Mouse (Mus musculus): ENCODE results near the gene Pde2a. TPM values are rescaled to one million over a fixed set of nuclear protein-coding genes. Genes with fewer than 3 reads are reported as not detected.

Pde2a gene
- total and polyA plus RNA-seq, 3 experiments = 0.08 to 0.40 TPM; not detected in 1

DNA sequence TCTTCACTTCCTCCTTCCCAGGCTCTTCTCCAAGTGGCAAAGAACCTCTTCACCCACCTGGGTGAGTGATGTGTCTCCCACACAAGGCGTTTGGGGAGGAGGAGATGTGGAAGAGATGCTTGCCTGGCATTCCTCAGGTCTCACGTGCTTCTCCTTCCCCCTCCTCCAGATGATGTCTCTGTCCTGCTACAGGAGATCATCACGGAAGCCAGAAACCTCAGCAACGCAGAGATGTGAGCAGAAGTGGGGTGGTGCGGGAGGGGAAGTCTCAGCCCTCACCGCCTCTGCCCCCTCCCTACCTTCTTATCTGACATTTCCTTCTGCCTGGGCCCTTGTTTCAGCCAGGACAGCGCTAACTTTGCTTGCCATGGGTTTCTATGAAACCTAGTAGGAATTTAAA, 82.3 kb downstream of the Pde2a start:
- H3K27ac ChIP-seq (ENCODE audit: insufficient read depth, low read depth) = no peak overlapping the region
- peak overlapping the region; percentile 18; the same call in 1 of the 2 replicates for H3K4me2 ChIP-seq (ENCODE audit: insufficient read depth, low read depth, poor library complexity, severe bottlenecking)
- H3K9me3 ChIP-seq (replicated peaks; ENCODE audit: low read length) = peaks cover 3% of the 10 kb centered on the region
- no peaks in the 10 kb centered on the region for H3K79me2 ChIP-seq (replicated peaks; ENCODE audit: control insufficient read depth, extremely low read depth, insufficient read depth, poor library complexity, severe bottlenecking)
- TF ChIP-seq PAX5 (IDR thresholded peaks at IDR 0.05; ENCODE audit: low read length) = no peak
- no peak for TF ChIP-seq CHD1 (IDR thresholded peaks at IDR 0.05; ENCODE audit: low read depth, low read length)
- TF ChIP-seq ZKSCAN1 (IDR thresholded peaks at IDR 0.05; ENCODE audit: borderline replicate concordance, low read depth, low read length) = no peak
- 0 out of 2 replicates have a peak, but pooled peaks have one; percentile 1 for TF ChIP-seq BHLHE40 (IDR thresholded peaks at IDR 0.05; ENCODE audit: low read depth, low read length)
- TF ChIP-seq MYC (IDR thresholded peaks at IDR 0.05; ENCODE audit: low read depth, low read length) = no peak
- TF ChIP-seq RAD21 (IDR thresholded peaks at IDR 0.05; ENCODE audit: low read depth, low read length) = no peak
- TF ChIP-seq IRF4 (IDR thresholded peaks at IDR 0.05; ENCODE audit: low read depth, low read length) = no peak
- dilution Hi-C loops (cut with MboI; ENCODE audit: extremely low pct_ligation_motif_present, extremely low pct_unique_long_range_greater_than_20kb, low sequenced_read_pairs) = no loop called here
- H3K9ac ChIP-seq (ENCODE audit: insufficient read depth, low read depth) = no peak overlapping the region
- no peak overlapping the region for H3K4me3 ChIP-seq (replicated peaks in 1 of 3; ENCODE audit: low read depth in 2 of 3, low read length in 2 of 3, poor library complexity in 1 of 3)
- H3K27me3 ChIP-seq (replicated peaks) = peaks cover 78% of the 10 kb centered on the region
- no peaks in the 10 kb centered on the region for H3K36me3 ChIP-seq (replicated peaks in 1 of 2; ENCODE audit: control insufficient read depth in 1 of 2, insufficient read depth in 1 of 2, low read length in 1 of 2)
- DNase-seq (ENCODE audit: extremely low read depth) = no peak
- in situ Hi-C loops (cut with MboI; ENCODE audit: low pct_ligation_motif_present, low pct_unique_long_range_greater_than_20kb, low sequenced_read_pairs) = loop anchor here (5.0 to 25.0 kb wide), 3 partner anchors 47 to 589 kb away; partner anchors contain the start of genes Gm45837 and Pde2a
- H3K4me1 ChIP-seq (ENCODE audit: control insufficient read depth in 1 of 2, insufficient read depth in 2 of 2) = peaks cover 7 to 28% of the 10 kb centered on the region in 2 experiments

DNA sequence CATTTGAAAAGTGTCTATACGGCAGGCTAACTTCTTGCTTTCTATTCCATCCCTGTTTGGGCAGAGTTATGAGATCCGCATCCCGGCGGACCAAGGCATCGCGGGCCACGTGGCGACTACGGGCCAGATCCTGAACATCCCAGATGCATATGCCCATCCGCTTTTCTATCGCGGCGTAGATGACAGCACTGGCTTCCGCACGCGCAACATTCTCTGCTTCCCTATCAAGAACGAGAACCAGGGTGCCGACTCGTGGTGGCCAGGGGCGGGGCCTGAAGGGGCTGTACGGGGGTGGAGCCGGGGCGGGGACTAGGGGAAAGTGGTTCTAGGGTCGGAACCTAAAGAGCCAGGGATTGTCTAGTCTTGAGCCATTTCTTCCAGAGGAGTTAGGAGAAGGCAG, 83.0 kb downstream of the Pde2a start:
- H3K9me3 ChIP-seq (replicated peaks; ENCODE audit: low read length) = peaks cover 3% of the 10 kb centered on the region
- TF ChIP-seq ELF1 (IDR thresholded peaks at IDR 0.05; ENCODE audit: low read depth, low read length) (peak; percentile 27; the same call in 1 of the 2 replicates), POLR2A (IDR thresholded peaks at IDR 0.05; ENCODE audit: low read depth, low read length) (peak; percentile 36; the same call in 1 of the 2 replicates), NRF1 (IDR thresholded peaks at IDR 0.05; ENCODE audit: low read depth, low read length) (peak; percentile 30; the same call in 1 of the 2 replicates), RCOR1 (conservative IDR thresholded peaks at IDR 0.05; ENCODE audit: low read depth, low read length) (no peak)
- peak overlapping the region; percentile 44 for H3K4me2 ChIP-seq (ENCODE audit: insufficient read depth, low read depth, poor library complexity, severe bottlenecking)
- H3K36me3 ChIP-seq (replicated peaks in 1 of 2; ENCODE audit: control insufficient read depth in 1 of 2, insufficient read depth in 1 of 2, low read length in 1 of 2) = no peaks in the 10 kb centered on the region
- H3K4me3 ChIP-seq (replicated peaks in 1 of 3; ENCODE audit: low read depth in 2 of 3, low read length in 2 of 3, poor library complexity in 1 of 3) = peak overlapping the region in 1 of 3 experiments; percentile 34
- dilution Hi-C loops (cut with MboI; ENCODE audit: extremely low pct_ligation_motif_present, extremely low pct_unique_long_range_greater_than_20kb, low sequenced_read_pairs) (no loop called here), in situ Hi-C loops (cut with MboI; ENCODE audit: low pct_ligation_motif_present, low pct_unique_long_range_greater_than_20kb, low sequenced_read_pairs) (loop anchor here (5.0 to 25.0 kb wide), 3 partner anchors 47 to 590 kb away; partner anchors contain the start of genes Gm45837 and Pde2a)
- H3K27me3 ChIP-seq (replicated peaks) = peaks cover 74% of the 10 kb centered on the region
- peaks cover 12 to 31% of the 10 kb centered on the region in 2 experiments for H3K4me1 ChIP-seq (ENCODE audit: control insufficient read depth in 1 of 2, insufficient read depth in 2 of 2)
- H3K9ac ChIP-seq (ENCODE audit: insufficient read depth, low read depth) = no peak overlapping the region
- no peaks in the 10 kb centered on the region for H3K79me2 ChIP-seq (replicated peaks; ENCODE audit: control insufficient read depth, extremely low read depth, insufficient read depth, poor library complexity, severe bottlenecking)
- DNase-seq (ENCODE audit: extremely low read depth) = peak; percentile 12
- H3K27ac ChIP-seq (ENCODE audit: insufficient read depth, low read depth) = no peak overlapping the region

DNA sequence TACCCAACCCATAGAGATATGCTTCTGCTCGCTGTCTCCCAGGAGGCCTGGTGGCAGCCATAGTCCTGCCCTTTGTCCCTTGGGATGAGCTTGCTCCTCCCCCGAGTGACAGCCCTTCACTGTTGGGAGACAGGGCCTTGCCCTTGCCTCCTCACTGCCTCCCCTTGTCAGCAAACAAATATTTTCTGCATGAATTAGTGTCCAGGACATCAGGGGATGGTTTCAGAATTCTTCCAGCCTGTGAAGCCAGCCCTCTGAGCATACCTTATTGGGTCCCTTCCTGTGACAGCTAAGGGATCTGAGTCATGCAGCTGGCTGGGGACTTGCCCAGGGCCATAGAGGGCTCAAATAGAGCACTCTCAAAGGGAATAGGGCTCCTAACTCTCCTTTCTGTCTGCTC, 87.7 kb downstream of the Pde2a start:
- in situ Hi-C loops (cut with MboI; ENCODE audit: low pct_ligation_motif_present, low pct_unique_long_range_greater_than_20kb, low sequenced_read_pairs) (loop anchor here (10.0 to 25.0 kb wide), 2 partner anchors 97 to 594 kb away; partner anchors contain the start of genes Gm45837 and Pde2a), dilution Hi-C loops (cut with MboI; ENCODE audit: extremely low pct_ligation_motif_present, extremely low pct_unique_long_range_greater_than_20kb, low sequenced_read_pairs) (no loop called here)
- Histone ChIP-seq H3K79me2 (replicated peaks; ENCODE audit: control insufficient read depth, extremely low read depth, insufficient read depth, poor library complexity, severe bottlenecking) (no peaks in the 10 kb centered on the region), H3K9me3 (replicated peaks; ENCODE audit: low read length) (no peaks in the 10 kb centered on the region), H3K27me3 (replicated peaks) (peaks cover 80% of the 10 kb centered on the region), H3K9ac (ENCODE audit: insufficient read depth, low read depth) (no peak overlapping the region), H3K4me2 (ENCODE audit: insufficient read depth, low read depth, poor library complexity, severe bottlenecking) (peak overlapping the region; percentile 3; the same call in 1 of the 2 replicates), H3K4me1 (ENCODE audit: control insufficient read depth in 1 of 2, insufficient read depth in 2 of 2) (peaks cover 16 to 25% of the 10 kb centered on the region in 2 experiments), H3K27ac (ENCODE audit: insufficient read depth, low read depth) (no peak overlapping the region), H3K4me3 (replicated peaks in 1 of 3; ENCODE audit: low read depth in 2 of 3, low read length in 2 of 3, poor library complexity in 1 of 3) (no peak overlapping the region), H3K36me3 (replicated peaks in 1 of 2; ENCODE audit: control insufficient read depth in 1 of 2, insufficient read depth in 1 of 2, low read length in 1 of 2) (no peaks in the 10 kb centered on the region)
- DNase-seq (ENCODE audit: extremely low read depth) = peak; percentile 63
- TF ChIP-seq MEF2A (IDR thresholded peaks at IDR 0.05; ENCODE audit: borderline replicate concordance, low read depth, low read length) (0 out of 2 replicates have a peak, but pooled peaks have one; percentile 27), CHD2 (IDR thresholded peaks at IDR 0.05; ENCODE audit: low read length) (no peak)

All from CH12.LX (cell line).